Mouse (Mus musculus): ENCODE measurements at regions not wholly inside any gene's neighbourhood (a gene's known extent, or its start where the extent isn't known, plus 50 kb on each side); places are given as distances from the start of the nearest gene placed in this dataset.

GRCm38 (mm10) chr6:148719062-148719461 is 112.2 kb downstream of the Ipo8 start:
- Histone ChIP-seq H3K4me1 (ENCODE audit: control insufficient read depth in 1 of 2, insufficient read depth in 2 of 2) (no peaks in the 10 kb centered on the region), H3K79me2 (replicated peaks; ENCODE audit: control insufficient read depth, extremely low read depth, insufficient read depth, poor library complexity, severe bottlenecking) (no peaks in the 10 kb centered on the region), H3K9ac (ENCODE audit: insufficient read depth, low read depth) (no peak overlapping the region), H3K9me3 (replicated peaks; ENCODE audit: low read length) (no peaks in the 10 kb centered on the region), H3K36me3 (replicated peaks in 1 of 2; ENCODE audit: control insufficient read depth in 1 of 2, insufficient read depth in 1 of 2, low read length in 1 of 2) (no peaks in the 10 kb centered on the region), H3K4me3 (replicated peaks in 1 of 3; ENCODE audit: low read depth in 2 of 3, low read length in 2 of 3, poor library complexity in 1 of 3) (no peak overlapping the region), H3K27me3 (replicated peaks) (no peaks in the 10 kb centered on the region), H3K27ac (ENCODE audit: insufficient read depth, low read depth) (no peak overlapping the region), H3K4me2 (ENCODE audit: insufficient read depth, low read depth, poor library complexity, severe bottlenecking) (no peak overlapping the region)
- TF ChIP-seq RAD21 (IDR thresholded peaks at IDR 0.05; ENCODE audit: low read depth, low read length) (peak; percentile 5), UBTF (IDR thresholded peaks at IDR 0.05; ENCODE audit: low read depth, low read length) (no peak), CHD2 (IDR thresholded peaks at IDR 0.05; ENCODE audit: low read length) (no peak), NRF1 (IDR thresholded peaks at IDR 0.05; ENCODE audit: low read depth, low read length) (no peak), NELFE (IDR thresholded peaks at IDR 0.05; ENCODE audit: low read depth, low read length) (no peak), CTCF (conservative IDR thresholded peaks at IDR 0.05 in 1 of 2, IDR thresholded peaks at IDR 0.05 in 1 of 2; ENCODE audit: low read depth in 2 of 2, low read length in 2 of 2) (0 out of 4 replicates have a peak, but pooled peaks of 1 of the 2 experiments have one; percentile 14), EP300 (IDR thresholded peaks at IDR 0.05; ENCODE audit: low read length) (no peak), BHLHE40 (IDR thresholded peaks at IDR 0.05; ENCODE audit: low read depth, low read length) (no peak)
- in situ Hi-C loops (cut with MboI; ENCODE audit: low pct_ligation_motif_present, low pct_unique_long_range_greater_than_20kb, low sequenced_read_pairs): no loop called here
- no peak for DNase-seq (ENCODE audit: extremely low read depth)
- dilution Hi-C loops (cut with MboI; ENCODE audit: extremely low pct_ligation_motif_present, extremely low pct_unique_long_range_greater_than_20kb, low sequenced_read_pairs): no loop called here

- H3K79me2 ChIP-seq (replicated peaks; ENCODE audit: control insufficient read depth, extremely low read depth, insufficient read depth, poor library complexity, severe bottlenecking): no peaks in the 10 kb centered on the region
- no peaks in the 10 kb centered on the region for H3K36me3 ChIP-seq (replicated peaks in 1 of 2; ENCODE audit: control insufficient read depth in 1 of 2, insufficient read depth in 1 of 2, low read length in 1 of 2)
- H3K27me3 ChIP-seq (replicated peaks): no peaks in the 10 kb centered on the region
- H3K9ac ChIP-seq (ENCODE audit: insufficient read depth, low read depth): no peak overlapping the region
- dilution Hi-C loops (cut with MboI; ENCODE audit: extremely low pct_ligation_motif_present, extremely low pct_unique_long_range_greater_than_20kb, low sequenced_read_pairs) (no loop called here), in situ Hi-C loops (cut with MboI; ENCODE audit: low pct_ligation_motif_present, low pct_unique_long_range_greater_than_20kb, low sequenced_read_pairs) (loop anchor here (5.0 kb wide), 1 partner anchor 207 kb away; no protein-coding TSS in a partner anchor)
- H3K4me1 ChIP-seq (ENCODE audit: control insufficient read depth in 1 of 2, insufficient read depth in 2 of 2): peaks cover 8 to 12% of the 10 kb centered on the region in 2 experiments
- TF ChIP-seq IRF4 (IDR thresholded peaks at IDR 0.05; ENCODE audit: low read depth, low read length) (peak; percentile 31; the same call in 1 of the 2 replicates), ZMIZ1 (IDR thresholded peaks at IDR 0.05; ENCODE audit: low read depth, low read length) (no peak), MYC (IDR thresholded peaks at IDR 0.05; ENCODE audit: low read depth, low read length) (0 out of 2 replicates have a peak, but pooled peaks have one; percentile 52), ZNF384 (IDR thresholded peaks at IDR 0.05; ENCODE audit: low read depth, low read length) (peak; percentile 43; the same call in 1 of the 2 replicates), CHD1 (IDR thresholded peaks at IDR 0.05; ENCODE audit: low read depth, low read length) (no peak), ETS1 (conservative IDR thresholded peaks at IDR 0.05; ENCODE audit: low read depth, low read length) (no peak), BHLHE40 (IDR thresholded peaks at IDR 0.05; ENCODE audit: low read depth, low read length) (no peak), EP300 (IDR thresholded peaks at IDR 0.05; ENCODE audit: low read length) (peak; percentile 40; the same call in 1 of the 2 replicates), NRF1 (IDR thresholded peaks at IDR 0.05; ENCODE audit: low read depth, low read length) (no peak), MAX (IDR thresholded peaks at IDR 0.05; ENCODE audit: low read length) (peak; percentile 80)
- no peak overlapping the region for H3K27ac ChIP-seq (ENCODE audit: insufficient read depth, low read depth)
- H3K4me2 ChIP-seq (ENCODE audit: insufficient read depth, low read depth, poor library complexity, severe bottlenecking): no peak overlapping the region
- DNase-seq (ENCODE audit: extremely low read depth): peak; percentile 65
- H3K9me3 ChIP-seq (replicated peaks; ENCODE audit: low read length): no peaks in the 10 kb centered on the region
- H3K4me3 ChIP-seq (replicated peaks in 1 of 3; ENCODE audit: low read depth in 2 of 3, low read length in 2 of 3, poor library complexity in 1 of 3): no peak overlapping the region
Measured at GRCm38 (mm10) chr6:148710406-148710805, 120.9 kb downstream of the Ipo8 start.
